Mouse (Mus musculus): ENCODE results near the gene Myh9. TPM values are rescaled to one million over a fixed set of nuclear protein-coding genes. Genes with fewer than 3 reads are reported as not detected.
A peak's percentile ranks its signal among the peaks of the same experiment; 100 is the strongest.

Gene Myh9
- 12.4 and 15.5 TPM in 2 replicates for polyA plus RNA-seq (2015; fragmentation: Nextera tagmentation; extraction: Ambion mirVana)

DNA sequence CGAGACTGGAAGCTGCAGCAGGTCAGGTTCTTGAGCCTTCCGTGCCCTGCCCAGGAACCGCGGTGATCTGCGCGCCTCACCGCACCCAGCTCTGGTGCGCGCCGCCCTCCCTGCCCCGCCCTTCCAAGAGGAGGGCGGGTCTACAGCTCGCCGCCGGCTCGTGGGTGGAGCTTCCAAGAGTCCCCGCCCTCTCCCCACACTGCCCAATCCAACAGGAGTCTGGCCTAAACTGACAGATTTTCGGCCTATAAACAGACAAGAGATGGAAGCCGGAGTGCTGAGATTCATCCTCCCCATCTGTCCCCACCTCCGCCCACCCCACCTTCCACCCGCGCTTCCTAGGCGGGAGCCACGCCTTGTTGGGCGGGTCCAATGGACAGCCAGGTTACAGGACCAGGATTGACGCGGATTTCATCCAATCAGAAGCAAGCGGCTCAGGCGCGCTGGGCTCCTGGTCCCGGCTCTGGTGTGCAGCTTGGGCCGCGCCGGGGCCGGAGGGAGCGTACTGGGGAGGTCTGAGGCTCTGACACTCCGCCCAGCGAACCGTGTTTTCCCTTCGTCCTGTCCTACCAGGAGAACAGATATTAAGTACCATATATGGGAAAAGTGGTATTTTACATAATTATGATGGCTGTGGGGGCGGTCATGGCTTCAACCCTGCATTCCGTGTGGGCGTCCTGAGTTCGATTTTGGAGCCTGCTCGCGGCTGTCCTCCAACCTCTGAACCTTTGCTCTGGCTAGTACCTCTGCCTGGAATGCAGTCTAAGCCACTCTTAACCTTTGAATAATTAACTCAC, at the start of gene Myh9:
TSS of gene Myh9 (minus strand) at position 129 of the 797 bp plus-strand sequence.
- Histone ChIP-seq H3K4me3 (peak within 1 kb of the TSS; percentile 69), H3K9ac (peak within 1 kb of the TSS; percentile 80), H3K27ac (replicated peaks) (peak within 1 kb of the TSS; percentile 77), H3K9me3 (no peaks in the 10 kb centered on the region), H3K4me2 (peak within 1 kb of the TSS; percentile 96), H3K27me3 (no peaks in the 10 kb centered on the region), H3K36me3 (no peaks in the 10 kb centered on the region), H3K4me1 (replicated peaks) (peaks cover 45% of the 10 kb centered on the region)
- whole genome bisulfite sequencing = under 1% methylated on average over 46 of the region's 46 CpGs
- ATAC-seq (ENCODE audit: low read depth) = peak; percentile 98

DNA sequence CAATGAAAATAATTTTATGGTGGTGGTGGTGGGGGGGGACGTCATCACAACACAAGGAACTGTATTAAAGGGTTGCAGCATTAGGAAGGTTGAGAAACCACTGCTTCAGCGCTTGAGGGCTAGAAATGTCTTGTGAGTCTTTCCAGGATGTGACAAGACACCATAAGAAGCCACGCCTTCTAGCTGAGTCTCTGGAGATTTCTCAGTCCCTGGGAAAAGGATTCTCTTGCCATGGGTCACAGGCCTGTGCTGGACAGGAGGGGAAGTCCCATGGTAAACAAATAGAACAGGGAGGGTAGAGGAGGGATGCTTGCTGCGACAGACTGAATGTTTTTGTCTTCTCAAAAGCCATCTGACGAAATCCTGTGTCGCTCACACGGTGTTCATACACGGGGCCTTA, 49.8 kb upstream of the Myh9 start:
- Histone ChIP-seq H3K27me3 (no peaks in the 10 kb centered on the region), H3K4me3 (no peak overlapping the region), H3K9ac (no peak overlapping the region), H3K36me3 (no peaks in the 10 kb centered on the region), H3K27ac (replicated peaks) (no peak overlapping the region), H3K9me3 (no peaks in the 10 kb centered on the region), H3K4me1 (replicated peaks) (0 out of 2 replicates have a peak, but pooled peaks cover 6% of the 10 kb centered on the region), H3K4me2 (no peak overlapping the region)
- WGBS = 83% methylated on average over 8 of the region's 8 CpGs
- no peak for ATAC-seq (ENCODE audit: low read depth)

DNA sequence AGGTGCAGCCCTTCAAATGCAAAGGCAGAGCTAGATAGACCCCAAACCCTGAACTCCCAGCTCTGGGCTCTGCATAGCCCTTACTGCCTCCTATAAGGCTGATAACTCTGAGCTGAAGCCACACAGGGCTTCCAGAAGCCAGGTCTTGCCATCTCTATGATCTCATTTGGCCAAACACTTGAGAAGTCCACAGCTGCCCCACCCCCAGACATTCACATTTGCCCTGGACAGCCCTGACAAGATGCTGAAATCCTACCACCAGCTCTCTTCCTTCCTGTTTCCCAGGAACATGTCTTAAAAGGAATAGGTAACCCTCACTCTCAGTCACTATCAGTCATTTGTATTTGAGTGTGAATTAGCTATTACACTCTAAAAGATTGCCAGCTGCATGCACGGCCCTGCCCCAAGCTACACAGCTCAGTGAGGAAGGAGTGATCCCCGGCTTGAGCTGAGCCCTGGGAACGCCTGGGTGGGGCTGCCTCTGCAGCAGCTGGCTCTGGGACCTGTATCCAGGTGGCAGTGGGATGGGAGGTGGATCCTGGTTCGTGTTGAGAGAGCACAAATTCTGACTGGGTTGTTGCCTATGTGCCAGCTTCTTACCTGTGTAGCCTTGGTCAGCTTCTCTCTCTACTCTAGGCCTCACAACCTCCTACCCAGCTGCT, 47.9 kb upstream of the Myh9 start:
- H3K4me1 ChIP-seq (replicated peaks) = 0 out of 2 replicates have a peak, but pooled peaks cover 5% of the 10 kb centered on the region
- no peak overlapping the region for H3K4me2 ChIP-seq
- ATAC-seq (ENCODE audit: low read depth) = no peak
- WGBS = 63% methylated on average over 4 of the region's 4 CpGs
- H3K9me3 ChIP-seq = no peaks in the 10 kb centered on the region
- no peak overlapping the region for H3K9ac ChIP-seq
- no peaks in the 10 kb centered on the region for H3K36me3 ChIP-seq
- H3K27ac ChIP-seq (replicated peaks) = no peak overlapping the region
- no peak overlapping the region for H3K4me3 ChIP-seq
- H3K27me3 ChIP-seq = no peaks in the 10 kb centered on the region

DNA sequence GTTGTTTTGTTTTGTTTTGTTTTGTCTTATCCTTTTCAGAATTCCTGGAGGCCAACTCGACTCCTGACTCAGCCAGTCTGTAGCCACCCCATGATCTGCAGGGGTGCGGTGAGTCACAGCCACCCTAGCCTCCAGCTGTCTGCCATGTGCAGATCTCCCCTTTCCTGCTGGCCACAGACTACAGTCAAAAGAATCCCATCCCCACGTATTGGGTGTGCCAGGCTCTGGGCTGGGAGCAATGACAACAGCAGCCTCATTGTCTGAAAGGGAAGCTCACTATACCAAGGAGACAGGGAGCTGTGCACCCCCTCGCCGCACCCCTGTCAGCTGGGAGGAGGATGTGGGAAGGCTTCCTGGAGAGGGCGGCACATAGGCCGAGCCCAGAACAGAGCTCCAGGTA, 46.3 kb upstream of the Myh9 start:
- 64% methylated on average over 7 of the region's 7 CpGs for WGBS
- no peak overlapping the region for H3K4me3 ChIP-seq
- H3K9me3 ChIP-seq = no peaks in the 10 kb centered on the region
- no peak overlapping the region for H3K4me2 ChIP-seq
- ATAC-seq (ENCODE audit: low read depth) = no peak
- H3K36me3 ChIP-seq = no peaks in the 10 kb centered on the region
- 0 out of 2 replicates have a peak, but pooled peaks cover 2% of the 10 kb centered on the region for H3K4me1 ChIP-seq (replicated peaks)
- no peaks in the 10 kb centered on the region for H3K27me3 ChIP-seq
- H3K27ac ChIP-seq (replicated peaks) = no peak overlapping the region
- H3K9ac ChIP-seq = no peak overlapping the region

DNA sequence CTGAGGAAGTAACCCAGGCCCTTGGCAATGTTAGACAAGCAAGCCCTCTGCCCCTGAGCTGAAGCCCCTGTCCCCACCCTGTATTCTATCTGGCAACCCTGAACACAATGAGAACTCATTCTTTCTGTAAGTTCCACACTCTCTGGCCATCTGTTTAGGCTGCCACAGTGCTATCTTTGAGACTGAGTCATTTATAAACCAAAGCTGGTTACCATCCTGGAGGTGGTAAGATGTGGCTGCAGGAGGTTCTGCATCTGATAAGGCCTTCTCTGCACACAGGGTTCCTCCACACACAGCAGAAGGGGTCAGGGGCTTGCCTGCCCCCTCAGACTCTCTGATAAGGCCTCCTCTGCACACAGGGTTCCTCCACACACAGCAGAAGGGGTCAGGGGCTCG, 45.1 kb upstream of the Myh9 start:
- Histone ChIP-seq H3K4me1 (replicated peaks) (0 out of 2 replicates have a peak, but pooled peaks cover 5% of the 10 kb centered on the region), H3K27me3 (no peaks in the 10 kb centered on the region), H3K36me3 (no peaks in the 10 kb centered on the region), H3K9me3 (no peaks in the 10 kb centered on the region), H3K4me3 (no peak overlapping the region), H3K4me2 (no peak overlapping the region), H3K9ac (no peak overlapping the region), H3K27ac (replicated peaks) (no peak overlapping the region)
- 58% methylated on average over 1 of the region's 1 CpGs for WGBS
- no peak for ATAC-seq (ENCODE audit: low read depth)

DNA sequence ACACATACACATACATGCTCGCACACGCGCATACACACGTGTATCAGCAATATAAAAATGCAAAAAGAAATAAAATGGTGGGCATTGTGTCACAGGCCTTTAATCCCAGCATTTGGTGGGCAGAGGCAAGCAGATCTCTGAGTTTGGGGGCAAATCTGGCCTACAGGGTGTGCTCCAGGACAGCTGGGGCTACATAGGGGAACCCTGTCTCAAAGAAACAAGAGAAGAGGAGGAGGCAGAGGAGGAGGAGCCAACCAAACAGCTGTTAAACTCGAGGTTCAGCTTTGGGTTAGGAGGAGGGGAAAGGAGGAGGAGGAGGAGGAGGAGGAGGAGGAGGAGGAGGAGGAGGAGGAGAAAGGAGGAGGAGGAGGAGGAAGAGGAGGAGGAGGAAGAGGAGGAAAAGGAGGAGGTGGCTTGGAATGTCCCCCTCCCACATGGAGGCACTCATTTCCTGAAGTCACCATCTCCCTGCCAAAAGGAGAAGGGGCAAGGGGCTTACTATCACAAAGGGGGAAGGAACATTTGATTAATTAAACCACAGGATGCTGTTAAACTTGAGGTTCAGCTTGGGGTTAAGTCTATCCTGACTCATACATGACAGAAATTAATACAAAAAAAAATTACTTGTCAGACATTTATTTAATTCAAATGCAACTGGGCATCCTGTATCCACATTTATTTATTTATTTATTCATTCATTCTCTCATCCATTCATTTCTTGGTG, 44.6 kb upstream of the Myh9 start:
- no peaks in the 10 kb centered on the region for H3K36me3 ChIP-seq
- H3K4me3 ChIP-seq = no peak overlapping the region
- H3K27me3 ChIP-seq = no peaks in the 10 kb centered on the region
- 0 out of 2 replicates have a peak, but pooled peaks cover 5% of the 10 kb centered on the region for H3K4me1 ChIP-seq (replicated peaks)
- no peak for ATAC-seq (ENCODE audit: low read depth)
- no peak overlapping the region for H3K4me2 ChIP-seq
- WGBS = 96% methylated on average over 4 of the region's 5 CpGs
- H3K9me3 ChIP-seq = no peaks in the 10 kb centered on the region
- H3K9ac ChIP-seq = no peak overlapping the region
- no peak overlapping the region for H3K27ac ChIP-seq (replicated peaks)

DNA sequence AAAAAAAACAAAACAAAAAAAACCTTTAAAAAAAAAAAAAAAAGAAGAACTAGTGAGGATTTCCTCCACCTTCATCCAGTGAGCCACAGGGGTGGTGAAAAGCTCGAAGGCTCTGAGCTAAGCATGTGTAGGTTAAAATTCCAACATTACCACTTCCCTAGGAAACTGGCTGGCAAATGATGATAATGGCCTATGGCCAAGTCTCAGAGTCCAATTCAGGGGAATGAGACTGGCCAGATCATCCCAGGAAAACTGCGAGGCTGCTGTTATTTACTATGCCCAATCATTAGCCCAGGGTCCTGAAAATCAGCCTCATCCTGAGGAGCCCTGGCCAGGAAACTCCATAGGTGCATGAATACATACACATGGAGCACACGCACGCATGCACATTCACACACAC, 44.0 kb upstream of the Myh9 start:
- no peaks in the 10 kb centered on the region for H3K9me3 ChIP-seq
- no peaks in the 10 kb centered on the region for H3K27me3 ChIP-seq
- H3K4me3 ChIP-seq = no peak overlapping the region
- H3K9ac ChIP-seq = no peak overlapping the region
- no peak overlapping the region for H3K27ac ChIP-seq (replicated peaks)
- H3K4me1 ChIP-seq (replicated peaks) = 0 out of 2 replicates have a peak, but pooled peaks cover 5% of the 10 kb centered on the region
- 85% methylated on average over 4 of the region's 4 CpGs for WGBS
- no peak for ATAC-seq (ENCODE audit: low read depth)
- H3K36me3 ChIP-seq = no peaks in the 10 kb centered on the region
- H3K4me2 ChIP-seq = no peak overlapping the region

DNA sequence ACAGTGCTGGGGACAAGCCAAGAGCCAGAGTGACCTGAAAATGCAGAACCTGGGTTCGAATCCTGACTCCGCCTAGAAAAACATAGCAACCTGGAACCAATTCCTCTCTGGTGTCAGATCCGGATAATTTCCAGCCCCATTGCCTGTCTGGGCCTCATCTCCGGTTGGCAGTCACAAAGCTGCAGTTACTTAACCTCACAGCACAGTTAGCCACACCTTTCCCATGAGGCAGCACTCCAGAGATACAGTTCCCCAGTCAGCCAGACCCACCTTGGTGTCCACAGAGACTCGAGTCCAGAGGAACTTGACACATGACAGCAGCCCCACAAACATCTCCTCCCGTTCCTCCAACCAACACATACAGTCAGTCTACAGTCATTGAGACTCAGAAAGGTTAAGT, 43.2 kb upstream of the Myh9 start:
- ATAC-seq (ENCODE audit: low read depth) = no peak

DNA sequence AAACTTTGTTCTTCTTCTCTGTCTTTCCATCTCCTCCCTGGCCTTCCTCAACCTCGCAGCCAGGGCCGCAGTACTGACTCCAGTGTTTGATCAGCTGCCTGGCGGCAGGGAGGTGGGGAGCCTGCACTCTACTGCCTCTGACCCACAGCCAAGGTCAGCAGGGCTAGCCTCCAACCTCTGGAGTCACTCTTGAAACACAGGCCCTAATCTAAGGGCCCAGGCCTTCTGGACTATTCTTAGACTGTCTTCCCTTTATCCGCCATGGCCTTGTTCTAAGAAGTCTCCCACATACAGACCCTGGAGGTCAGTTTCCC, 41.7 kb upstream of the Myh9 start:
- Histone ChIP-seq H3K27me3 (no peaks in the 10 kb centered on the region), H3K36me3 (no peaks in the 10 kb centered on the region), H3K9ac (no peak overlapping the region), H3K9me3 (no peaks in the 10 kb centered on the region), H3K4me1 (replicated peaks) (0 out of 2 replicates have a peak, but pooled peaks cover 5% of the 10 kb centered on the region), H3K4me3 (no peak overlapping the region), H3K4me2 (no peak overlapping the region), H3K27ac (replicated peaks) (no peak overlapping the region)
- WGBS = 74% methylated on average over 4 of the region's 4 CpGs
- no peak for ATAC-seq (ENCODE audit: low read depth)

More for the DNA sequence above, 43.2 kb upstream of the Myh9 start:
- Histone ChIP-seq H3K36me3 (no peaks in the 10 kb centered on the region), H3K9ac (no peak overlapping the region), H3K27me3 (no peaks in the 10 kb centered on the region), H3K27ac (replicated peaks) (no peak overlapping the region), H3K4me1 (replicated peaks) (0 out of 2 replicates have a peak, but pooled peaks cover 5% of the 10 kb centered on the region), H3K4me3 (no peak overlapping the region), H3K4me2 (no peak overlapping the region), H3K9me3 (no peaks in the 10 kb centered on the region)
- WGBS = 89% methylated on average over 6 of the region's 6 CpGs

DNA sequence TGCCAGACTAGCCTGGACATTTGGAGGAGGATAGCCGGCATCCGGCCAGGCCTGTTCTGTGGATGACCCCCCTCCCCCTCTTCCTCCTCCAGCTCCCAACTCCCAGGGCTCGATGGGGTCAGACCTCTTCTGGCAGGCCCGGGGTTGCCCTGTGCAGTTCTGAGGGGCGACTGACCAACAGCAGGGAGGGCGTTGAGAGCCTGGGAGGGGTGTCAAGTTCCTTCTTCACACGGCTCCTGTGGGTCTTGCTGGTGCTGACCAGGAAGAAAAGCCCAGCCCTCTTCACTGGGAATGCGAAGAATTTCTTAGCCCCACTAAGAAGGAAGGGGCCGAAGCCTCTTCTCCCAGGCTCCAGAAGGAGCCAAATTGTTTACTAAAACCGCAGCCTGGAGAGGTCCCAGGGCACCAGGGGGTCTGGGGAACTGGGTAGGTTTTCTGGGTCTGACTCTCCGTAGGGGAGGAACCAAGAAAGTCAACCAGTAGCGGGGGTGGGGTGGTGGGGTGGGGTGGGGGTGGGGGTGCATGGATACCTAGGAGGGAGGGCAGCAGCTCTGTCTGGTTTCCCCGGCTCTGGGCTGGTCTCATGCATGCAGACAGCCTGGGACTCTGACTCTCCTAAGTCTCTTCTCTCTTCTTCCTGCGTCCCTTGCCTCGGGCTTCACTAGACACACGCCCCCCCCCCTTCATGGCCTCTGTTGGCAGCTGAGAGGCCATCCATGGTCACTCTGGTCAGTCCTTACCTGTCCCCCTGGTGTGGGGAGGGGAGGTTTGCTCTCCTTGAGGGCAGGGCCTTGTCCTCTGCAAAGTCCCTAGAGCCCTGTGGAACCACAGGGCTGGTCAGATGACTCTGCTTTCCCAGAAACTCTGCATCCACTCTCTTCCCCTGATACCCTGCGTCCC, 41.1 kb upstream of the Myh9 start:
- no peaks in the 10 kb centered on the region for H3K9me3 ChIP-seq
- H3K4me2 ChIP-seq = no peak overlapping the region
- no peak overlapping the region for H3K9ac ChIP-seq
- no peak overlapping the region for H3K4me3 ChIP-seq
- 0 out of 2 replicates have a peak, but pooled peaks cover 5% of the 10 kb centered on the region for H3K4me1 ChIP-seq (replicated peaks)
- no peak; the same call in 1 of the 2 replicates for ATAC-seq (ENCODE audit: low read depth)
- H3K27me3 ChIP-seq = no peaks in the 10 kb centered on the region
- H3K27ac ChIP-seq (replicated peaks) = peak overlapping the region; percentile 67
- no peaks in the 10 kb centered on the region for H3K36me3 ChIP-seq
- WGBS = 17% methylated on average over 15 of the region's 17 CpGs

DNA sequence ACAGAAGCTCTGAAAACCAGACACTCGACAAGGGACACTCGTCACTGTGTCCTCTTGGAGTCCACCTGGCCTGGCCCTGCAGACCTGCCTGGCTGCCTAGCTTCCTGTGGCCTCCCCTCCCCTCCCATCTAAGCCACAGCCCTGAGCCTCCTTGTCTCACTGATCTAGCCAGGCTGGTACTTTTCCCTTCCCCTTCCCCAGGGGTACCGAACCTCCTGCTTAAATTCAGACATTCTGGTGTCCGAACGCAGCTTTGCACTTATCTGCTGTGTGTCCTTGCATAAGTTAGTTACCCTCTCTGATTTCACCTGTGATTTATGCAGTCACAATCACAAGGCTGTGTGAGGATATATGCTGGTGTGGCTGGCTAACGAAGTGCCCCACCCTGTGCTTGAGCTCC, 40.3 kb upstream of the Myh9 start:
- Histone ChIP-seq H3K9me3 (no peaks in the 10 kb centered on the region), H3K4me2 (no peak overlapping the region), H3K4me1 (replicated peaks) (0 out of 2 replicates have a peak, but pooled peaks cover 5% of the 10 kb centered on the region), H3K4me3 (no peak overlapping the region), H3K36me3 (no peaks in the 10 kb centered on the region), H3K27ac (replicated peaks) (peak overlapping the region; percentile 29; the same call in 1 of the 2 replicates), H3K27me3 (no peaks in the 10 kb centered on the region), H3K9ac (no peak overlapping the region)
- WGBS = 76% methylated on average over 6 of the region's 6 CpGs
- no peak for ATAC-seq (ENCODE audit: low read depth)
